Mouse (Mus musculus): Measurements from ENCODE around the gene Spdef. TPM values are rescaled to one million over a fixed set of nuclear protein-coding genes. Genes with fewer than 3 reads are reported as not detected.
A peak's percentile ranks its signal among the peaks of the same experiment; 100 is the strongest.

Gene Spdef
- polyA plus RNA-seq (2015; fragmentation: Nextera tagmentation; extraction: Ambion mirVana), result 0.68 and 1.1 TPM in 2 replicates

DNA sequence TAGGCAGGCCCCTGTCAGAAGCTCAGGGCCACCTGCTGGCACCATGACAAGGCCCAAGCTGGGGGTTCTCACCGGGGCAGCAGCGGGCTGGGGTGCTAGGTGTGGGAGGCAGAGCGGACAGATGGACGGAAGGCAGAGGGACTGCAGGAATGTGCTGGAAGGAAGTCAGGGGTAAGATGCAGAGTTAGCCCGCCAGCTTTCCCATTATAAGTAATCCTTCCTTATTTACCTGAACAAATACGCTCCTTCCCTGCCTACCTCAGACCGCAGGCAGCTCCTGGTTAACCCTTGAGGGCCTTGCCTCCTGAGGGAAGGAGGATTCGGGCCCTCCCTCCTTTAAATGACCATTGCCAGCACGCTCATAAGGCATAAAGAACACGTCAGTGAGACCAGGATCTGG is at the start of gene Spdef:
Gene Spdef, minus strand, starts transcription at position 186 of the 400 bp plus-strand sequence.
- H3K9me3 ChIP-seq, result no peaks in the 10 kb centered on the region
- 81% methylated on average over 10 of the region's 10 CpGs for WGBS
- no peaks in the 10 kb centered on the region for H3K36me3 ChIP-seq
- H3K9ac ChIP-seq, result no peak within 1 kb of the TSS
- H3K27me3 ChIP-seq, result no peaks in the 10 kb centered on the region
- peaks cover 8% of the 10 kb centered on the region for H3K4me1 ChIP-seq (replicated peaks)
- no peak within 1 kb of the TSS for H3K4me2 ChIP-seq
- no peak within 1 kb of the TSS for H3K4me3 ChIP-seq
- no peak for ATAC-seq (ENCODE audit: low FRiP score, low read depth)
- no peak within 1 kb of the TSS for H3K27ac ChIP-seq (replicated peaks)

- H3K4me1 ChIP-seq (replicated peaks), result no peaks in the 10 kb centered on the region
- 83% methylated on average over 6 of the region's 6 CpGs for WGBS
- ATAC-seq (ENCODE audit: low FRiP score, low read depth), result no peak
- no peak overlapping the region for H3K4me2 ChIP-seq
- no peak overlapping the region for H3K27ac ChIP-seq (replicated peaks)
- no peak overlapping the region for H3K4me3 ChIP-seq
- no peaks in the 10 kb centered on the region for H3K9me3 ChIP-seq
- H3K9ac ChIP-seq, result no peak overlapping the region
- peaks cover 6% of the 10 kb centered on the region; the same call in 1 of the 2 replicates for H3K36me3 ChIP-seq
- no peaks in the 10 kb centered on the region for H3K27me3 ChIP-seq
Measured at GRCm38 (mm10) chr17:27777823-27778222, 49.1 kb upstream of the Spdef start.

- Histone ChIP-seq H3K4me3 (no peak overlapping the region), H3K27me3 (no peaks in the 10 kb centered on the region), H3K4me1 (replicated peaks) (no peaks in the 10 kb centered on the region), H3K4me2 (no peak overlapping the region), H3K9ac (no peak overlapping the region), H3K27ac (replicated peaks) (no peak overlapping the region), H3K36me3 (no peaks in the 10 kb centered on the region), H3K9me3 (no peaks in the 10 kb centered on the region)
- WGBS, result 90% methylated on average over 3 of the region's 3 CpGs
- ATAC-seq (ENCODE audit: low FRiP score, low read depth), result no peak
Measured at GRCm38 (mm10) chr17:27774198-27774597, 45.4 kb upstream of the Spdef start.

DNA sequence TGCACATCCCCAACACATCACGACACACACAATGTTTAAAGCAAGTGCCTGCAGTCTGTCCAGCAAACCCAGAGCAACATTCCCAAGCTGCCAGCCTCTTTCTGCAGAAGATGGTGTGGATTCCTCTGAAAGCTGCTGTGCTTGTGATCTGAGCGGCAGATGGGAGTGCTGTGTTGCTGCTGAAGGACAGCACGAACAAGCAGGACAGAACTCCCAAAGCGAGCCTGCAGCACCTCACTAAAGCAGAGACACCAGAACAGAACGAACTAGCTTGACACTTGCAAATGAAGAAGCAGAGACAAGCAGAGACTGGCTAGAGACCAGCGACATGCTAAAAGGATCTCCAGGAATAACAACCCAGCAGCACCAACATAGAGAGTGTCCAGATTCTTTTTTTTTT is 42.9 kb upstream of the Spdef start:
- Histone ChIP-seq H3K9me3 (no peaks in the 10 kb centered on the region), H3K27ac (replicated peaks) (no peak overlapping the region), H3K36me3 (peaks cover 2% of the 10 kb centered on the region; the same call in 1 of the 2 replicates), H3K4me2 (no peak overlapping the region), H3K9ac (no peak overlapping the region), H3K4me1 (replicated peaks) (no peaks in the 10 kb centered on the region), H3K4me3 (no peak overlapping the region), H3K27me3 (no peaks in the 10 kb centered on the region)
- WGBS, result 84% methylated on average over 6 of the region's 6 CpGs
- ATAC-seq (ENCODE audit: low FRiP score, low read depth), result no peak

DNA sequence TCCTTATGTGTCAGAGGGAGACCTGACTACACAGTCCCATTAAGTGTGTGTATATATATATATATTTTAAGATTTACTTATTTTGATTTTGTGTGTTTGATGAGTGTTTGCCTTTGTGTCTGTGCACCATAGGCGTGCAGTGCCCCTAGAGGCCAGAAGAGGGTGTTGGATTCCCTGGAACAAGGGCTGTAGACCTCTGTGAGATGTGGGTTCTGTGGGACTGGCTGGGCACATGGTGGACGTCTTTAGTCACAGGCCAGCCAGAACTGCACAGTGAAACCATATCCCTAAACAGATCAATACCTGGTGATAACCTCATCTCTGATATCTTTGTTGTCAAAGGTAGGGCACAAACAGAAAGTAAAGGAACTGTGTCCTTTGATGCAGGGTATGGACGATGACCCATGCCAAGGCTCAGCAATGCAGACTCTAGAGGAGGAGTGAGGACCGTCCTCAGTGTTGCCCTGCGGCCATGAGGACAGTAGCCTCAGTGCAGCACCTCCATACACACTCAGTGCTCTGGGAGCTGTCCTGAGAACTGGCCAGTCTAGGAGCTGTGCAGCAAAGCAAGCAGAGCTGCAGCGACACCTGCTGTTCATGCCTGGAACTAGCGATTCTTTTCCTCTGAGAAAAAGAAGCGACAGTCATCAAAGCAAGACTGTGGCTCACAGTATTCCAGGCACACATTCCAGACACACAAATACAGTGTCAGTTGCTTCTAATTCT is 40.2 kb upstream of the Spdef start:
- Histone ChIP-seq H3K4me1 (replicated peaks) (no peaks in the 10 kb centered on the region), H3K9me3 (no peaks in the 10 kb centered on the region), H3K4me2 (no peak overlapping the region), H3K36me3 (peaks cover 19% of the 10 kb centered on the region), H3K27me3 (no peaks in the 10 kb centered on the region), H3K4me3 (no peak overlapping the region), H3K9ac (no peak overlapping the region), H3K27ac (replicated peaks) (no peak overlapping the region)
- WGBS, result 66% methylated on average over 8 of the region's 8 CpGs
- peak; percentile 77; the same call in 1 of the 2 replicates for ATAC-seq (ENCODE audit: low FRiP score, low read depth)

- 75% methylated on average over 12 of the region's 12 CpGs for WGBS
- Histone ChIP-seq H3K27ac (replicated peaks) (no peak overlapping the region), H3K36me3 (peaks cover 19% of the 10 kb centered on the region), H3K4me2 (no peak overlapping the region), H3K27me3 (no peaks in the 10 kb centered on the region), H3K9me3 (no peaks in the 10 kb centered on the region), H3K4me3 (no peak overlapping the region), H3K9ac (no peak overlapping the region), H3K4me1 (replicated peaks) (no peaks in the 10 kb centered on the region)
- ATAC-seq (ENCODE audit: low FRiP score, low read depth), result no peak
Measured at GRCm38 (mm10) chr17:27767543-27767942, 38.8 kb upstream of the Spdef start.

- Histone ChIP-seq H3K27ac (replicated peaks) (no peak overlapping the region), H3K9ac (no peak overlapping the region), H3K27me3 (no peaks in the 10 kb centered on the region), H3K4me2 (no peak overlapping the region), H3K4me3 (no peak overlapping the region), H3K36me3 (peaks cover 19% of the 10 kb centered on the region), H3K4me1 (replicated peaks) (no peaks in the 10 kb centered on the region; the same call in 1 of the 2 replicates), H3K9me3 (no peaks in the 10 kb centered on the region)
- no peak for ATAC-seq (ENCODE audit: low FRiP score, low read depth)
- WGBS, result 87% methylated on average over 5 of the region's 5 CpGs
Measured at GRCm38 (mm10) chr17:27767120-27767519, 38.4 kb upstream of the Spdef start.

- Histone ChIP-seq H3K9me3 (no peaks in the 10 kb centered on the region), H3K9ac (no peak overlapping the region), H3K36me3 (peaks cover 19% of the 10 kb centered on the region), H3K27ac (replicated peaks) (no peak overlapping the region), H3K4me1 (replicated peaks) (peaks cover 7% of the 10 kb centered on the region; the same call in 1 of the 2 replicates), H3K4me3 (no peak overlapping the region), H3K4me2 (no peak overlapping the region), H3K27me3 (no peaks in the 10 kb centered on the region)
- ATAC-seq (ENCODE audit: low FRiP score, low read depth), result no peak
- WGBS, result 95% methylated on average over 6 of the region's 6 CpGs
Measured at GRCm38 (mm10) chr17:27765066-27765465, 36.3 kb upstream of the Spdef start.

DNA sequence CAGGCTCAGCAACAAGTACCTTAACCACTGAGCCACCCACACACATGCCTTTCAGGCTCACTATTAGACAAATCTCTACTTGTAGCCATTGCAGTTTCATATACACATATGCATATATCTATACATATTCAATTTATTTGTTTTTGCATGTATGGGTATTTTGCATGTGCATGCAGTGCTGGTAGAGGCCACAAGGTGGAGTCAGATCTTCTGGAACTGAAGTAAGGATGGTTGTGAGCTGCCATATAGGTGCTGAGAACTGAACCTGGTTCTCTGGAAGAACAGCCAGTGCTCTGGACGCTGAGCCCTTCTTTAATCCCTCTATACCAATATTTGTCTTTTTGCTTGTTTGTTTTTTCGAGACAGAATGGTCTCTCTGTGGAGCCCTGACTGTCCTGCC is 35.7 kb upstream of the Spdef start:
- H3K4me2 ChIP-seq, result no peak overlapping the region
- H3K4me3 ChIP-seq, result no peak overlapping the region
- peaks cover 11% of the 10 kb centered on the region; the same call in 1 of the 2 replicates for H3K4me1 ChIP-seq (replicated peaks)
- peaks cover 19% of the 10 kb centered on the region for H3K36me3 ChIP-seq
- H3K9me3 ChIP-seq, result no peaks in the 10 kb centered on the region
- WGBS, result 91% methylated on average over 2 of the region's 2 CpGs
- H3K27me3 ChIP-seq, result no peaks in the 10 kb centered on the region
- no peak overlapping the region for H3K27ac ChIP-seq (replicated peaks)
- ATAC-seq (ENCODE audit: low FRiP score, low read depth), result no peak
- H3K9ac ChIP-seq, result no peak overlapping the region

- ATAC-seq (ENCODE audit: low FRiP score, low read depth), result no peak
- H3K9me3 ChIP-seq, result no peaks in the 10 kb centered on the region
- H3K4me3 ChIP-seq, result no peak overlapping the region
- no peaks in the 10 kb centered on the region for H3K27me3 ChIP-seq
- H3K36me3 ChIP-seq, result peaks cover 19% of the 10 kb centered on the region
- no peak overlapping the region for H3K4me2 ChIP-seq
- 95% methylated on average over 11 of the region's 11 CpGs for whole genome bisulfite sequencing
- H3K27ac ChIP-seq (replicated peaks), result no peak overlapping the region
- H3K9ac ChIP-seq, result no peak overlapping the region
- peaks cover 11% of the 10 kb centered on the region; the same call in 1 of the 2 replicates for H3K4me1 ChIP-seq (replicated peaks)
Measured at GRCm38 (mm10) chr17:27762884-27763283, 34.1 kb upstream of the Spdef start.

- H3K27ac ChIP-seq (replicated peaks), result no peak overlapping the region
- WGBS, result 26% methylated on average over 9 of the region's 9 CpGs
- H3K9ac ChIP-seq, result no peak overlapping the region
- H3K4me1 ChIP-seq (replicated peaks), result peaks cover 11% of the 10 kb centered on the region; the same call in 1 of the 2 replicates
- H3K36me3 ChIP-seq, result peaks cover 17% of the 10 kb centered on the region
- H3K9me3 ChIP-seq, result no peaks in the 10 kb centered on the region
- no peaks in the 10 kb centered on the region for H3K27me3 ChIP-seq
- H3K4me2 ChIP-seq, result no peak overlapping the region
- ATAC-seq (ENCODE audit: low FRiP score, low read depth), result peak; percentile 85
- H3K4me3 ChIP-seq, result no peak overlapping the region
Measured at GRCm38 (mm10) chr17:27761639-27762336, 33.0 kb upstream of the Spdef start.

DNA sequence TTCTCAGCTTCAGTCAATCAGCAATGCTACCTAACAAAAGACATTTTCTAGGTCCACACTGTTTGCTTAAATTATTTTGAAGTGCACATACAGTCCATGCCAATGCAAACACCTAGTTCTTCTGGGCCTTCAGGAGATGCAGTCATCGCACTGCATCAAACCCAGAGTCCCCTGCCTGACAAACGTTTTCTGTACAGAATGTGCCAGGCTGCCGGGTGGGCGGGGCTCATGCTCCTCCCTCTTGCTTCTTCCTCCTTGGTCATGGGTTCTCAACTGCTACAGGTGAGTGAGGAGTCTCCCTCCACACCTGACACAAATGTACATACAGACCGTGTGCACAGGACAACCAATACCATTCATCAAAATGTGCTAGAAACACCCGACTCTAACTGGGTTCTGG is 31.4 kb upstream of the Spdef start:
- Histone ChIP-seq H3K27ac (replicated peaks) (no peak overlapping the region), H3K36me3 (peaks cover 11% of the 10 kb centered on the region), H3K27me3 (no peaks in the 10 kb centered on the region), H3K9me3 (no peaks in the 10 kb centered on the region), H3K4me2 (no peak overlapping the region), H3K4me1 (replicated peaks) (peaks cover 18% of the 10 kb centered on the region; the same call in 1 of the 2 replicates), H3K9ac (no peak overlapping the region), H3K4me3 (no peak overlapping the region)
- no peak for ATAC-seq (ENCODE audit: low FRiP score, low read depth)
- WGBS, result 83% methylated on average over 6 of the region's 6 CpGs
